Mouse (Mus musculus) hindbrain, embryonic 15.5 days (tissue): ENCODE data around the gene Hp. TPM values are rescaled to one million over a fixed set of nuclear protein-coding genes. Genes with fewer than 3 reads are reported as not detected.

ENCODE experiments used
- ATAC-seq: fragments of 200-750 bp; cut with Nextera tagmentation; 2 replicates; pipeline ENCODE4 v1.8.0; 2017; ENCODE audit warnings: low read depth, moderate number of reproducible peaks, moderate TSS enrichment; ENCODE audit not compliant: low FRiP score
- H3K27ac ChIP-seq: fragments of 300-500 bp; sonication (generic); replicated peaks from 2 replicates; pipeline ENCODE4 v1.5.1; 2015; ENCODE audit warnings: mild to moderate bottlenecking, inconsistent platforms
- H3K27me3 ChIP-seq: fragments of 300-500 bp; sonication (generic); 2 replicates; pipeline ENCODE4 v1.6.1; 2015; ENCODE audit warnings: control low read depth, inconsistent platforms
- H3K36me3 ChIP-seq: fragments of 300-500 bp; sonication (generic); 2 replicates; pipeline ENCODE4 v1.6.1; 2015; ENCODE audit warnings: control low read depth, inconsistent platforms
- H3K4me1 ChIP-seq: fragments of 300-500 bp; sonication (generic); replicated peaks from 2 replicates; pipeline ENCODE4 v1.6.1; 2015; ENCODE audit warnings: control low read depth, inconsistent platforms
- H3K4me2 ChIP-seq: fragments of 300-500 bp; sonication (generic); 2 replicates; pipeline ENCODE4 v1.6.1; 2015; ENCODE audit warnings: moderate library complexity, mild to moderate bottlenecking, inconsistent platforms
- H3K4me3 ChIP-seq: fragments of 300-500 bp; sonication (generic); 2 replicates; pipeline ENCODE4 v1.5.1; 2015; ENCODE audit warnings: mild to moderate bottlenecking, inconsistent platforms
- H3K9ac ChIP-seq: fragments of 300-500 bp; sonication (generic); 2 replicates; pipeline ENCODE4 v1.6.1; 2015; ENCODE audit warnings: inconsistent platforms
- H3K9me3 ChIP-seq: fragments of 300-500 bp; sonication (generic); 2 replicates; pipeline ENCODE4 v1.6.1; 2016; ENCODE audit warnings: control low read depth, inconsistent platforms
- WGBS: fragments of 180-500 bp; shearing (Covaris S2); methylation state at CpG from one replicate; pipeline ENCODE4 v1.1.7; 2015; 5-methylcytosine and 5-hydroxymethylcytosine counted together
- polyA plus RNA-seq: library from polyadenylated mRNA; unstranded; fragments of >200 nt; fragmentation: Nextera tagmentation; extraction: Ambion mirVana; gene quantifications from 2 replicates; pipeline ENCODE4 v1.2.1, GENCODE M21; 2015

Gene Hp
- polyA plus RNA-seq, 1 experiment from 2014 or later = 0.51 TPM

DNA sequence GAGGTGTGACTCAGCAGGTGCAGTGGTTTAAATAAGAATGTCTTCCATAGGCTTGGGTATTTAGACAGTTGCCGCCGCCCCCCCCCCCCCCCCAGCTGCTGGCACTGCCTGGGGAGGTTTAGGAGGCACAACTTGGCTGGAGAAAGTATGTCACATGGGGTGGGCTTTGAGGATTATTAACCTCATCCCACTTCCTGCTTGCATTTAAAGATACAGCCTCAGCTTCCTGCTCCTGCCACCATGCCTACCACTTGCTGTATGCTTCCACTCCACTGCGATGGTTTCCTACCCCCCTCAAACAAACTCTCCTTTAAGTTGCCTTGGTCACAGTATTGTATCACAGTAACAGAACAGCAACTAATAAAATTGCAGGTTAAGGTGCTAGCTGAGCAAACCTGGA, 34.9 kb downstream of the Hp start:
- H3K4me2 ChIP-seq = no peak overlapping the region
- H3K4me1 ChIP-seq = no peaks in the 10 kb centered on the region
- H3K9me3 ChIP-seq = no peaks in the 10 kb centered on the region
- 43% methylated on average over 3 of the region's 3 CpGs for WGBS
- H3K4me3 ChIP-seq = no peak overlapping the region
- H3K36me3 ChIP-seq = peaks cover 22% of the 10 kb centered on the region
- no peak overlapping the region for H3K9ac ChIP-seq
- no peak overlapping the region for H3K27ac ChIP-seq
- H3K27me3 ChIP-seq = no peaks in the 10 kb centered on the region
- no peak for ATAC-seq

DNA sequence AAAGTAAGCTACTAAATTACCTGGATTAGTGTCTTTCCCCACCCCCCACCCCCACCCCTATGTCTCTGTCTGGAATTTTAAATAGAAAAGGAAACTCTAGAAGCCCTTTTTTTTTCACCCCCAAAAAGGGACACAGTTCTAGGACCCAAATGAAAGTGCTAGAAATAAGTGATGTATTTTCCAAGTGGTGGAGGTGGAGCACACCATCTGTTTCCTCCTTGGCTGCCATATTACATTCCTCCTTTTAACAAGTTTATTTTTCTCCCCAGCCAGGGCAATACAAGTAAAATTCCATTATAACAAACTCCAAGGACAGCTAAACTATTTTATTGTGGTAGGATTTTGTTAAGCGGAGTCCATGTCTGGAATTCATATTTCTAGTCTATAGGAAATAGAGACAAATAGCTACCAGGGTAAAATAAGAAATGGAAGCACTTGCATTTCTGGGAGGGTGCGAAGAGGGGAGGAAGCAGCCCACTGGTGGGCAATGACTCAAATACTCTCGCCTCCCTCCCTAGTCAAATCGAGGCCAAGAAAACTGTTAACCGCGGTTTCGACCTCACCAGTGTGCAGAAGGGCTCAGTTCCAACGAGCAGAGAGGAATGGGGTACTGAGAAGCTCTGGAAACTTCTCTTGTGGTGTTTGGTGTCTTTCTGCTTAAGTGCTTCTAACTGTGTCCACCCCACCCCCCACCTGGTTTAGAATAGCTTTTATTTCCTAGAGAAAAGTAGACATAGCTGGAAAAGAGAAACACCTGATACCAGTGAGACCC, 36.0 kb downstream of the Hp start:
- Histone ChIP-seq H3K36me3 (peaks cover 16% of the 10 kb centered on the region), H3K4me1 (no peaks in the 10 kb centered on the region), H3K4me3 (no peak overlapping the region), H3K9me3 (no peaks in the 10 kb centered on the region), H3K4me2 (no peak overlapping the region), H3K9ac (no peak overlapping the region), H3K27me3 (no peaks in the 10 kb centered on the region), H3K27ac (no peak overlapping the region)
- WGBS = 90% methylated on average over 8 of the region's 8 CpGs
- ATAC-seq = no peak

DNA sequence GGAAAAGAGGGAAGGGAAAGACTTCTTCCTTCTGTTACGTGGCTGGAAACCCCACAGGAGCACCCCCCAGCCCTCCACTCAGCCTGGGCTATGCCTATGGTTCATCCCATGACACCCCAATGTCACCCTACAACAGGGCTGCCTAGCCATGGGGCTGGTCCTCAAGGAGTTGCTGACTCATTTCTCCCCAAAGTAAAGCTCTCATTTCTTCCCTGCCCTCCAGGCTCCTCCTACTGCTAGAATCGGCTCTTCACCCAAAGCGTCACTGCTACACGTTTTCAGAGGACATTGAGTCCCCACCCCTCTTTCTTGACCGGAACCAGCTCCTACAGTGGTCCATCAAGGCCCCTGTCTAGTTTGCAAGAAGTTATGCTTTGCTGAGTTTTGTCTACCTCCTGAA, 36.8 kb downstream of the Hp start:
- ATAC-seq = no peak
- H3K27ac ChIP-seq = no peak overlapping the region
- H3K9ac ChIP-seq = no peak overlapping the region

DNA sequence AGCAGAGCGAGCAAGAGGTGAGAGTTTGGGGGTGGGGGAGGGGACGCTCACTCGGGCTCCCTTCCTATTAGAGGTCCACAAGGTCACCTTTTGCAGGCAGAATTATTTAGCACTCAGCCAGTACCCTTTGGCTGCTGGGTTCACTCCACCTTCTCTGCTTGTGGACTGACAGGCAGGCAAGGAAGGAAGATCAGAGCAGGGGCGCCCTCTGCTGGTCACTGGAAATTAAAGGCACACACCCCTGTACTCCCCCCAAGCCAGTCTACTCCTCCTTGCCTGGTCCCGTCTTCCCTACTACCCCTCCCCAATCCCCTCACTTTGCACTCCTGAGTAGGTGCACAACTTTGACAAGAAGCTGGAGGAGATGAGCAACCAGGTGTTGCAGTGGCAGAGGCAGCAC, 42.3 kb downstream of the Hp start:
- Histone ChIP-seq H3K27ac (peak overlapping the region; percentile 67; the same call in 1 of the 2 replicates), H3K9me3 (no peaks in the 10 kb centered on the region), H3K36me3 (no peaks in the 10 kb centered on the region), H3K9ac (no peak overlapping the region), H3K27me3 (no peaks in the 10 kb centered on the region), H3K4me1 (0 out of 2 replicates have a peak, but pooled peaks cover 2% of the 10 kb centered on the region), H3K4me3 (no peak overlapping the region), H3K4me2 (0 out of 2 replicates have a peak overlapping the region, but pooled peaks have one; percentile 19)
- WGBS = 6% methylated on average over 5 of the region's 5 CpGs
- ATAC-seq = peak; percentile 90

More for the DNA sequence above, 36.8 kb downstream of the Hp start:
- Histone ChIP-seq H3K4me1 (no peaks in the 10 kb centered on the region), H3K36me3 (peaks cover 9% of the 10 kb centered on the region), H3K27me3 (no peaks in the 10 kb centered on the region), H3K9me3 (no peaks in the 10 kb centered on the region), H3K4me2 (no peak overlapping the region), H3K4me3 (no peak overlapping the region)
- 75% methylated on average over 5 of the region's 5 CpGs for WGBS

DNA sequence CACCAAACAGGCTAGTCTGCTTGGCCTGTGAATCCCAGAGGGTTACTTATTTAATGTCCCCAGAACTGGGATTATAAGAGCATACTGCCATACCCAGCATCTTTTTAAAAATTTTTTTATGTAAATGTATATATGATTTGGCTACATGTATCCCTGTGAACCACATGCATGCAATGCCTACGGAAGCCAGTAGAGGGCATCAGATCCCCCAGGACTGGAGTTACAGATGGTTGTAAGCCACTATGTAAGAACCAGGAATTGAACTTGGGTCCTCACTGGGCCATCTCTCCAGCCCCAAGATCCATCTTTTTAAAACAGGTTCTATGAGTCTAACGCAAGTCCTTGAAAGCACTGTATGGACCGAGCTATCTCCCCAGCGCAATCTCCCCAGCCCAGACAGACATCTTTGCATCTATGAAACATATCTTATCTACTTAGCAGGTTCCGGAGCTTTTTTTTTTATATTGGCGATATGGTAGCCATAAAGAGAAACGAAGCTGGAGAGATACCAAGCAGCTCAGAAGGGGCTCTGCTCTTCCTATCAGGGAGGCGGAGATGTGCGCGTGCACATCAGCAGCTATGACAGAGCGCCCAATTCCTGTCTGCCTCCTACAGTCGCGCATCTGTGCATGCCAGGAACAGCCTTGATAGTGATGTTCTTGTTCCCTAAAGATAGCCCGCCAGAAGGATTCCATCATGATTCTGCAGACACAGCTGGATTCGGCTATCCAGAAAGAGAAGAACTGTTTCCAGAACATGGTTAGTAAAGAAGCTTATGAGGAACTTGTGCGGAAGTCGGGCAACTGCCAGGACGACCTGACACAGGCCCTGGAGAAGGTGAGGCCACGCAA, 43.6 kb downstream of the Hp start:
- WGBS = 90% methylated on average over 19 of the region's 19 CpGs
- Histone ChIP-seq H3K9me3 (no peaks in the 10 kb centered on the region), H3K9ac (no peak overlapping the region), H3K4me1 (0 out of 2 replicates have a peak, but pooled peaks cover 2% of the 10 kb centered on the region), H3K27me3 (no peaks in the 10 kb centered on the region), H3K36me3 (no peaks in the 10 kb centered on the region), H3K4me2 (no peak overlapping the region), H3K27ac (no peak overlapping the region), H3K4me3 (no peak overlapping the region)
- no peak for ATAC-seq

Other genes with a start within 250 kb of the Hp start
- gene Pmfbp1, start 85.1 kb downstream of the Hp start, polyA plus RNA-seq = 2.1 TPM in 2 replicates
- gene Dhx38, start 13.3 kb downstream of the Hp start, polyA plus RNA-seq = 17.2 and 17.4 TPM in 2 replicates
- gene Txnl4b, start 13.3 kb downstream of the Hp start, polyA plus RNA-seq = 28.7 and 30.2 TPM in 2 replicates
- 30.5 and 31.1 TPM in 2 replicates for gene Dhodh, start 29.5 kb upstream of the Hp start, polyA plus RNA-seq
- gene Pkd1l3, start 35.3 kb upstream of the Hp start, polyA plus RNA-seq = 0.14 and 0.21 TPM in 2 replicates
- 145 and 148 TPM in 2 replicates for gene Ist1, start 114.1 kb upstream of the Hp start, polyA plus RNA-seq
- 69.5 and 71.3 TPM in 2 replicates for gene Zfp821, start 126.4 kb upstream of the Hp start, polyA plus RNA-seq
- gene Atxn1l, start 158.6 kb upstream of the Hp start, polyA plus RNA-seq = 3.8 and 4.1 TPM in 2 replicates
- 46.8 and 50.4 TPM in 2 replicates for gene Ap1g1, start 199.4 kb upstream of the Hp start, polyA plus RNA-seq